Mouse (Mus musculus): ENCODE results near the gene Ly6g6c.

DNA sequence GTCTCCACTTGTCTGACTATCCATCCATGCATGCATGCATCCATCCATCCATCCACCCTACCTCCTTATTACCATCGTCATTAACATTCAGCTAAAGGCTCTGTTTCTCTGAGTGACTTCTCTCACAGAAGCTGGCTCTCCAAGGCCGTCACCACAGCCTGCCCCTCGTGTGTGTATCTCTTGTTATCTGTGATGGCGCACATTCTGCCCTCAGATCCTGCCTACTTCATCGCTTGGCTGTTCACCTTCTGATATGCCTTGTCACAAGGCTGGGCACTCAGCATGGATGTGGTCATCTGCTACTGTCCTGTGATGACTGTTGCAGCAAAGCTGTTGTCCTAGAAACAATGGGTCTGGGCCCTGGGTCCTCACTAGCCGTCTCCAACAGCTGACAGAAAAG, 39.6 kb downstream of the Ly6g6c start:
- TF ChIP-seq POLR2A (IDR thresholded peaks at IDR 0.05; ENCODE audit: borderline replicate concordance, low read depth, low read length) (no peak), CTCF (IDR thresholded peaks at IDR 0.05; ENCODE audit: low read depth, low read length) (no peak)
